Mouse (Mus musculus) monocyte, adult 2 months (primary cell): ENCODE data around the gene Gpr142.
A peak's percentile ranks its signal among the peaks of the same experiment; 100 is the strongest.

Source experiments
- DNase-seq, 2 experiments: peaks; one replicate each; pipeline ENCODE4 v3.0.0; 2022; ENCODE audit warnings: low spot score in 2 of 2, low read depth in 1 of 2

Gpr142 gene

DNA sequence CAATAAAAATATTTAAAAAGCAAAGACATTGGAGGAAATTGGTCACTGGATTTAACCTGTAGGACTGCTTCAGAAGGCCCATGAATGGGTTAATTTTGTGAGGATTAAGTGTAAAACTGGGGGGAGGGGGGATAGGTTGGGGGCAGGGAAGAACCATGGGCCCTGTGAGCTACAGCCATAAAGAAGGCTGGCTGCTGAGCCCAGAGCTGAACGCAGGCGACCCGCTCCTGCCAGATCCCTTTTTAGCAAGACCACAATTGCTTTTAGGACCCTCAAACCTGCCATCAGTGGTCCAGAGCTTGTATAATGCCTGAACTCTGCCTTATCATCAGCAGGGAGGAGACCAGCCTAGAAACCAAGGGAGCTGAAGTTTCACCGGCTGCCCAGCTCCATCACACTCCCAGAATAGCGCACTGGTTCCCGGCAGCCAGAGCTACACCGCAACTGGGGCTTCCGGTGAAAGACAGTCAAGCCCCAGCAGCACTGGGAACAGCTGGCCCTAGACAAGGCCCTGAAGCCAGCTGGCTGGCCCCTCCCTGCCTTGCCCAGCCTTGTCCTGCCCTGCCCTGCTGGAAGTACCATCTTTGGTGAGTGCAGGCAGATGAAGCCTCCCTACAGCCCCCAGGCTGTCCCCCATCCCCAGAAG, 45.2 kb downstream of the Gpr142 start:
- no peak for DNase-seq

DNA sequence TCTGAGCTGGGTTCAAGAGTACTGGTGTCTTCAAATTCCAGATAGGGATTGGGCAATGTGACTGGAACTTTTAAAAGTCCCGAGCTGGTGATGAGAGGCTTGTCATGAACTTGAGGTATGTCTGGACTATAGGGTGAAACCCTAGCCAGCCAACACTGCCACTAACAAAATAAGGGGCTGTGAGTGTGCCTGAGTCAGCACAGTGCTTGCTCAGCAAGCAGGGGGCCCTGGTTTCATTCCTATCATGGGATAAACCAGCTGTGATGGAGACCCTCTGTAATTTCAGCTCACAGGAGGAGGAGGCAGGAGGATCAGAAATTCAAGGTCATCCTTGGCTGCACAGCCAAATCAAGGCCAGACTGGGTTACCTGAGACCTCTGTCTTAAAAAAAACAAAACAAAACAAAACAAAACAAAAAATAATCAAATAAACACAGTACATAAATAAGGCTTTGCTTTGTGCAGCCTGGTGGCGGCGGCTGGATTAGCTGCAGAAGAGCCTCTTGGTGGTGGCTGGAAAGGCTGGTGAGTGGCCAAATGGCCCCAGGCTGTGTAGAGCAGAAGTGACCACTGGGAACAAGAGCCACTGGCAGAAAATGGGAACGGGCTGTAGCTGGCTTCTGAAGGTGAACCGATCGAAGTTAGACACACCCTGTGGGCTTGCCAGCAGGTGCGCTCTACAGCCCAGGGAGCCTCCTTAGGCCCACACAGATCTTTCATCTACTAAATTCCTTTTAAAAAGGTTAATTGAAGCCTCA, 45.9 kb downstream of the Gpr142 start:
- no peak for DNase-seq

GRCm38 (mm10) chr11:114846336-114846735, 47.6 kb downstream of the Gpr142 start:
- DNase-seq, result no peak

DNA sequence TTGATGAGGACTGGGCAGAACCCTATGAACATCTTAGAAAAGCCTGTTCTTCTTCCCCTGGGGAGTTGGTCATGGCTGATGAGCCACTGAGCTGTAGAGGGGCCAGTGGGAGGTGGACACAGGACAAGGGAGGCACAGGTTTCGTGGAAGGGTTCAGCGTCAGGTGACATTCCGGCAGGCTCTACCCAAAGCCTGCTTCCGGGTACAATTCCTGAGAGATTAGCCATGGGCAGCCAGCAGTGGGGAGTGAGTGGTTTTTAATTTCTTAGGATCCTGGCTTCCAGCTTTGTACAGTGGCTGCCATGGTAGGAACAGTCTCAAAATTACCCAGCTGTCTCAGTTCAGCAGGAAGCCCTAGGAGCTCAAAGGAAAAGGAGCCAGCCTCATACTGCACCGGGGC, 48.3 kb downstream of the Gpr142 start:
- no peak for DNase-seq

GRCm38 (mm10) chr11:114849572-114849971, 50.8 kb downstream of the Gpr142 start:
- no peak for DNase-seq

DNA sequence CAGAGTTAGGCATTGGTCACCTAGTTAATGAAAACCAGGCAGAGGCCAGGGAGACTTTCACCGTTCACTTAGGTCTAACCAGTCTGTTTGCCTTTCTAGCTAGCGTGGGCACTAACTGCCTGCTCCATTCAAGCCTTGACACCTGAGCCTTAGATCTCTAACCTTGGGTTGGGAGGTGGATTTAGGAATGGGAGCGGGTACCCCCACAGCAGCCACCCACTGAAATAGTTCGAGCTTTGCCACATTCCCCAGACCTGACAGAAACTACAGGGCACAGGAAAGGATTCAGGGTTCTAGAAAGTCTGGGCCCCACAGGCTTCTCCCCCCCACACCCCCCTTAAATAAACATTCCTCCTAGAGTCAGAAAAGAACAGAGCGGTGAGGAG, 51.3 kb downstream of the Gpr142 start:
- no peak for DNase-seq

- DNase-seq, result peak; percentile 26 to 37
Observed at GRCm38 (mm10) chr11:114850452-114851268, 51.9 kb downstream of the Gpr142 start, which contains the start of gene Gprc5c. Gene Gprc5c (plus strand): TSS chr11:114851152.

- DNase-seq, result no peak
Observed at GRCm38 (mm10) chr11:114851269-114851607, 52.5 kb downstream of the Gpr142 start.

DNA sequence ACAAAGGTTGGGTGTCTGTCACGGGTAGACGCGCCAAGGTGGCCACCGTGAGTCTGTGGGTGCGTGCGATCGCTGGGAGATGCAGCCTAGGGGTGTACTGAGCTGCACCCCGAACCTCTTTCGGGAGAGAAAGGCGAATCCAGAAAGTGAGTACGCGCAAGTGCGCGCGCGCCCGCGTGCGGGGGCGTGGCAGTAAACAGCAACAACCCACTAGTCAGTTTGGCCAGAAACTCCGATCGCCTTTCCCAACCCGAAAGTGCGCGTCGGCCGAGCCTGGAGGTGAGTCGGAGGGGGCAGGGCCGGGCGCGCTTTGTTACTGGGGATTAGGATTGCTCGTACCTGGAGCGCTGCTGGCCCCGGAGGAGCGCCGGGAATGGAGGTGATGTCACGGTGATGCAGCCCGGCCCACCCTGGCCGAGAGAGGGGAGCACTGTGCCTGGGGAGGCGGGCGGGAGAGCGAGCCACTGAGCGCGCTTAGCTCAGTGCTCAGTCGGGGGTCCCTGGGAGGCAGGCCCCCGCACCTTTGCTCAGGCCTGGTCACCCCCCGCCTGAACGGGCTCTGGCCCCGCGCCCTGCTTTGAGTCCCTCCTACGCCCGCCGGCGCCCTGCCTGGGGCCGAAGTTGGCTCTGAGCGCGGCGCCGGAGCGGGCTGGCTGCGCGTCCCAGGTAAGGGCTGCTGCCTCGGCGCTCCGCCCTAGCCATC, 53.0 kb downstream of the Gpr142 start:
- DNase-seq, result peak in 1 of 2 experiments; percentile 30

DNA sequence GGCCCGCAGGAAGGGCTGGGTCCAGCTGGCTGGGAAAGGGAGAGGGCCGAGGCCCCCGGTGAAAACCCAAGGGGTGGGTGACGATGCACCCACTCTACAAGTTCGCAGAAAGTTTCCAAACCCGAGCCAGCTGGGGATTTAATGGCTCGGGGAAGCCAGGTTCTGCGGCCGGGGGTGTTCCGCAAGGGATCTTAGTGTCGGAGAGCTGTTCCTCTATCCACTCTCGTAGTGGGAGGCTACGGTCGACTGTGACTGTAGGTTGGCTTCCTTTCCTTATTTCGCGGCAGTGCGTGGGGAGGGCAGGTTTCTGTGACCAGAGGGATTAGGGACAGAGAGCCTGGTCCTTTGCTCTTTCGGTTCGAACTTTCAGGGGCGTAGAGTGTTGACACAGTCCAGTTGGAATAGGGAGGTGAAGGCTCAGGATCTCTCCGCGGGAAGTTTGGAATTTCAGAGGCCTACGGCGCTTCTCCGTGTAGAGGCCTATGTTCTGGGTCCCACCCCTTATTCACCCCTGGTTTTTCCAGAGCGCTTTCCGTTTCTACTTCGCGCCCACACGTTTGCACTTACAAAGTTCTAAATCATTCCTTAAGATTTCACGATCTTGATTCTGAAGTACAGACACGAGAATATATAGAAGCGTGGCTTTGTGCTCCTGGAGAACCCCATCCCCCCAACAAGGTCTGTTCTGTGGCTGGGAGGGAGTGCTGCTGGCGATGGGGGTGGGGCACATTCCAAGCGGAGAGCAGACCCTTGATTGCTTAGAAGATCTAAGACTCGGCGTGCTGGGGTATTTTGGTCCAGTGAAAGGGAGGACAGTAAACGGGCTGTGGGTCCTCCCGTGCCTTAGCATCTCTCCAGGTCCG, 53.8 kb downstream of the Gpr142 start:
- DNase-seq, result peak in 1 of 2 experiments; percentile 56

GRCm38 (mm10) chr11:114853174-114853838, 54.6 kb downstream of the Gpr142 start:
- no peak for DNase-seq

DNA sequence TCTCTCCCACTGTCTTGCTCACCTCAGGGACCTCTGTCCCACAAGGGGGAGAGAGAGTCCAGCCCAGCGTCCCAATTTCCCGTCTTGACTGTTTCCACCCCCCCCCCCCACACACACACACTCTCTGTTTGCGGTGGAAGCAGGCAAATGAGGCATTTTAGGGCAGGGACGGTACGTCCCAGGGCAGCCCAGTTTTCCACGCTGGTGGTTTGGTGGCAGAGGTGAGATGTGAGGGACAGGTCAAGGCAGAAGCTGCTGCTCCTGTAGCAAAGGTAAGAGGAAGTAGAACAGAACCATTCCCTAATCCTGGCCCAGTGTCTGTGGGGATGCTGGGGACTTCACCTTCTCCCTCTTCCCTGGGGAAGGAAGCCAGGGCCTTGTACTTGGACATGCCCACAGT, 55.9 kb downstream of the Gpr142 start:
- no peak for DNase-seq

DNA sequence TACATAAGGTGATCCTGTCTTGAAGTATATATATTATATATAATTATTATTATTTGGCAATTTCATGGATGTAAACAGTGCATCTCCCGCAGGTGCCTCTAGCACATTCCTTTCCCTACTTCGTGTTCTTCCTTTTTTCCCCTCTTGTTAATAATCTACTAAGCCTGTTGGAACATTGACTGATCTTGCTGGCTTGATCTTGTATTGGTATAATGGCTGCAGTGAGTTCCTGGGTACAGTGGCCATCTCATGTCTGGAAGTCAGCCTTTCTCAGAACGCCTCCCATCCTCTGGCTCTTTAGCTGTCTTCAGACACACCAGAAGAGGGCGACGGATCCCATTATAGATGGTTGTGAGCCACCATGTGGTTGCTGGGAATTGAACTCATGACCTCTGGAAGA, 57.4 kb downstream of the Gpr142 start:
- DNase-seq, result no peak
